Mouse (Mus musculus): ENCODE data around the gene Olfr73. TPM values are rescaled to one million over a fixed set of nuclear protein-coding genes. Genes with fewer than 3 reads are reported as not detected.
"Not testable (repeated sequence)": the region's sequence is repeated elsewhere in the genome, so short reads cannot be mapped to it uniquely, and the experiment has no call there.

Gene Olfr73
- not detected in 2 replicates for polyA plus RNA-seq (2012; rRNA removed)

GRCm38 (mm10) chr2:88037599-88037998 is at the start of gene Olfr73:
Gene Olfr73, minus strand, starts transcription at chr2:88037699.
- no peak for DNase-seq (ENCODE audit: low spot score)

DNA sequence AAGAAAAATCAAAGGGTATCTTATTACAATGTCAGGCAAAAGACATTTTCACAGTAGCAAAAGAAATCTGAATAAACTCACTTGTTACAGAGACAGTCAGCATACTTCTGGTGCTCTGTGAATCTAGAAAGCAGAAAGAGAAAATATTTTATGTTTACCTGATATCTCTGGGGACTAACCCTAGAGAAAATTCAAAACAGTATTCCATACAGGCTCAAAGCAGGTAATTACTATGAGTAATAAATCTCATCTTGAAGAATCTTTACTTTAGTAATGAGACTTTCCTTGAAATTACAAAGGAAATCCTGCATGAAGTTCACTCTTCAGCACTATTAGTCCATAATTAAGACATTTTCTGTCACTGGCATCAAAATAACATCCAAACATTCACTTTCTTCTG is 34.2 kb upstream of the Olfr73 start, which contains the start of gene Olfr1163:
TSS of gene Olfr1163 (minus strand) at position 101 of the 400 bp plus-strand sequence.
- DNase-seq (ENCODE audit: low spot score) = no peak

- DNase-seq (ENCODE audit: low spot score) = no peak
Measured at GRCm38 (mm10) chr2:88063587-88063986, 26.1 kb upstream of the Olfr73 start.

DNA sequence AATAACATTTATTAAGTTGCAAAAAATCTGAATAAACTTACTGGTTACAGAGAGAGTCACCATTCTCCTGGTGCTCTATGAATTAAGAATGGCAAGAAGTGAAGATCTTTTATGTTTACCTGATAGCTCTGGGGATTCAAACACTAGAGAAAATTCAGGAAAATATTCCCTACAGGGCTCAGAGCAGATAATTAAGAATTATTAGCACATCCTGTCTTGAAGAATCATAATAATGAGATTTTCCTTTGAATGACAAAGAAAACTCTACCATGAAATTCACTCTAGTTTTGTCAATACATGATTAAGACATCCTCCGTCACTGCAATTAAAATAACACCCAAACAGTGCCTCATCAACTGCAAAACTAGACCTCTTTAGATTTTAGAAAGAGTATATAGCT is 13.5 kb upstream of the Olfr73 start, which contains the start of gene Olfr1162:
TSS of gene Olfr1162 (minus strand) at position 101 of the 400 bp plus-strand sequence.
- no peak for DNase-seq (ENCODE audit: low spot score)

DNA sequence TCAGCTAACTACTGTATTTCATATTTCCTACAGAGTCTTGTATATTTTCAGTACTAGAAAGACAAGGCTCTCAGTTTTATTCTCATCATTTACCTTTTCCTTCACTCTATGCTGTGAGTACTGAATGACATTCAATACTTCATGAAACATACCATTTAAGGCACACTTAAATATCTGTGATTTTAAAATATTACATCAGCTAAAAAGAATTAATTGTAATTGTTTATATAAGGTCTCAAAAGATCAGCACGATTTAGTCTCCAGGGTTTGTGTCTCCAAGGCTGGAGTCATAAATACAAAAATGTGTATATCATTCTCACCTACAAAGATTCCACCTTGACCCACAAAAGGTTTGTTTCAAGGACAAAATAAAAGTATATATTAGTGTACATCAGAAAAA is 15.0 kb downstream of the Olfr73 start, which contains the start of gene Olfr1161:
TSS of gene Olfr1161 (plus strand) at position 301 of the 400 bp plus-strand sequence.
- DNase-seq (ENCODE audit: low spot score) = not testable (repeated sequence)

- DNase-seq (ENCODE audit: low spot score) = no peak
Measured at GRCm38 (mm10) chr2:88007515-88008318, 29.8 kb downstream of the Olfr73 start, which contains the start of gene Olfr1160. Gene Olfr1160, minus strand, starts transcription at chr2:88008268.

DNA sequence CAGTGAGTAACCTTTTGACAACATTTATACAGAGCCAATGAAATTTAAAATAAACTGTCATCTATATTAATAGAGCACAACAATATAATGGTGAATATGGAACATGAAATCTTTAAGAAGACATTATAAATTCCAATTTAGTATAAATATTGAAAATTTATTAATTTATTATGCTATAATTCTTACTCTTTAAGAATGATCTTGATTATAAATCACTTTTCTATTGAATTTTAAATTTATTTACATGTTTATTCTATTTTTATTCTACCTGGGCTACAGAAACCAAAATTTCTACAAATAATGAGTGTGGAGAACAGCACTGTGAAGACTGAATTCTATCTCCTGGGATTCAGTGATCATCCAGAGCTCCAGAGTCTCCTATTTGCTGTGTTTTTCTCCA is 47.7 kb downstream of the Olfr73 start, which contains the start of gene Olfr1158:
TSS of gene Olfr1158 (plus strand) at position 301 of the 400 bp plus-strand sequence.
- DNase-seq (ENCODE audit: low spot score) = no peak

Other genes starting within 250 kb of the Olfr73 start
- gene Olfr1143, start 237.1 kb downstream of the Olfr73 start, polyA plus RNA-seq (2012; rRNA removed) = not detected in 2 replicates
- not detected in 2 replicates for gene Olfr1145, start 227.9 kb downstream of the Olfr73 start, polyA plus RNA-seq (2012; rRNA removed)
- gene Olfr1148, start 207.2 kb downstream of the Olfr73 start, polyA plus RNA-seq (2012; rRNA removed) = not detected in 2 replicates
- gene Olfr1150-ps1, start 193.7 kb downstream of the Olfr73 start, polyA plus RNA-seq (2012; rRNA removed) = not detected in 2 replicates
- gene Olfr1151, start 181.8 kb downstream of the Olfr73 start, polyA plus RNA-seq (2012; rRNA removed) = not detected in 2 replicates
- gene Olfr1152, start 171.2 kb downstream of the Olfr73 start, polyA plus RNA-seq (2012; rRNA removed) = not detected in 2 replicates
- gene Olfr1153, start 142.7 kb downstream of the Olfr73 start, polyA plus RNA-seq (2012; rRNA removed) = not detected in 2 replicates
- not detected in 2 replicates for gene Olfr1154, start 132.5 kb downstream of the Olfr73 start, polyA plus RNA-seq (2012; rRNA removed)
- not detected in 2 replicates for gene Olfr1155, start 92.6 kb downstream of the Olfr73 start, polyA plus RNA-seq (2012; rRNA removed)
- not detected in 2 replicates for gene Olfr1156, start 84.6 kb downstream of the Olfr73 start, polyA plus RNA-seq (2012; rRNA removed)
- not detected in 2 replicates for gene Olfr1157, start 69.4 kb downstream of the Olfr73 start, polyA plus RNA-seq (2012; rRNA removed)
- gene Olfr74, start 63.0 kb downstream of the Olfr73 start, polyA plus RNA-seq (2012; rRNA removed) = not detected in 2 replicates
- gene Olfr1158, start 47.6 kb downstream of the Olfr73 start, polyA plus RNA-seq (2012; rRNA removed) = not detected in 2 replicates
- not detected in 2 replicates for gene Olfr1160, start 29.4 kb downstream of the Olfr73 start, polyA plus RNA-seq (2012; rRNA removed)
- not detected in 2 replicates for gene Olfr1161, start 14.9 kb downstream of the Olfr73 start, polyA plus RNA-seq (2012; rRNA removed)
- gene Olfr1162, start 13.4 kb upstream of the Olfr73 start, polyA plus RNA-seq (2012; rRNA removed) = not detected in 2 replicates
- not detected in 2 replicates for gene Olfr1163, start 34.1 kb upstream of the Olfr73 start, polyA plus RNA-seq (2012; rRNA removed)
- gene Olfr1164, start 56.3 kb upstream of the Olfr73 start, polyA plus RNA-seq (2012; rRNA removed) = not detected in 2 replicates
- not detected in 2 replicates for gene Olfr1166, start 90.6 kb upstream of the Olfr73 start, polyA plus RNA-seq (2012; rRNA removed)
- gene Olfr1167, start 117.5 kb upstream of the Olfr73 start, polyA plus RNA-seq (2012; rRNA removed) = not detected in 2 replicates
- not detected in 2 replicates for gene Olfr1168, start 144.2 kb upstream of the Olfr73 start, polyA plus RNA-seq (2012; rRNA removed)
- not detected in 2 replicates for gene Olfr1170, start 190.6 kb upstream of the Olfr73 start, polyA plus RNA-seq (2012; rRNA removed)
- gene Olfr1173, start 242.2 kb upstream of the Olfr73 start, polyA plus RNA-seq (2012; rRNA removed) = not detected in 2 replicates

Measured in urinary bladder, adult 2 months (tissue).